Comparison of ENCODE assay signal across 8 mouse cellular contexts in genomic region chr4:140630651-140631241, GRCm38 (mm10). TPM values are rescaled to one million over a fixed set of nuclear protein-coding genes. Genes with fewer than 3 reads are reported as not detected.
DNase-seq lines count a peak whose midpoint lies in the region; ATAC-seq and TF ChIP-seq lines count a peak whose summit lies in the region.

No protein-coding gene starts in this region.

- H3K4me3 ChIP-seq in spleen, adult 2 months (ENCODE audit: extremely low read depth, insufficient read depth, insufficient read length): no peak overlapping the region
- no peak overlapping the region for H3K4me3 ChIP-seq in liver, postnatal 0 days (ENCODE audit: low read depth, low read length)

- no peak overlapping the region for H3K4me2 ChIP-seq in liver, postnatal 0 days (ENCODE audit: low read depth, low read length)

- H3K9me3 ChIP-seq in liver, postnatal 0 days (ENCODE audit: low read length): no peaks in the 10 kb centered on the region

- H3K36me3 ChIP-seq in spleen, adult 2 months (ENCODE audit: control insufficient read depth, insufficient read depth, low read length): no peaks in the 10 kb centered on the region
- H3K36me3 ChIP-seq in liver, postnatal 0 days (replicated peaks; ENCODE audit: insufficient read depth, low read length): no peaks in the 10 kb centered on the region

- DNase-seq in adrenal gland, adult (ENCODE audit: inconsistent age in 2 of 2, low spot score in 1 of 2): peak; percentile 83 to 91
- DNase-seq in adrenal gland, postnatal 4 days (ENCODE audit: low spot score in 2 of 2): no peak
- no peak for DNase-seq in spleen, adult 2 months (ENCODE audit: low read depth in 1 of 2, low spot score in 2 of 2)
- DNase-seq in spleen, postnatal 4 days (ENCODE audit: low spot score in 2 of 2): no peak
- DNase-seq in heart, postnatal 4 days: peak; percentile 64
- no peak for DNase-seq in liver, postnatal 0 days
- peak; percentile 65 for DNase-seq in testis, postnatal 14 days (ENCODE audit: low spot score)
- no peak for DNase-seq in spleen, postnatal 10 days (ENCODE audit: low spot score in 2 of 2)

- TF ChIP-seq POLR2A in spleen, adult 2 months (IDR thresholded peaks at IDR 0.05; ENCODE audit: low read depth, low read length): no peak

- no peak for TF ChIP-seq CTCF in spleen, adult 2 months (IDR thresholded peaks at IDR 0.05; ENCODE audit: extremely low read depth, insufficient read depth, insufficient read length, insufficient replicate concordance)
- no peak for TF ChIP-seq CTCF in liver, postnatal 0 days (IDR thresholded peaks at IDR 0.05; ENCODE audit: low read depth)

- no peak for TF ChIP-seq EP300 in liver, postnatal 0 days (IDR thresholded peaks at IDR 0.05; ENCODE audit: low read depth)

- peak; percentile 23 for ATAC-seq in liver, postnatal 0 days

- WGBS in spleen, adult 2 months: 49% methylated on average over 15 of the region's 15 CpGs
- 47% methylated on average over 15 of the region's 15 CpGs for WGBS in liver, postnatal 0 days (ENCODE audit: insufficient replicate concordance)

- no peaks in the 10 kb centered on the region for H3K4me1 ChIP-seq in spleen, adult 2 months (ENCODE audit: control insufficient read depth, insufficient read depth, insufficient read length)
- peaks cover 14% of the 10 kb centered on the region for H3K4me1 ChIP-seq in liver, postnatal 0 days (ENCODE audit: insufficient read depth)

- H3K9ac ChIP-seq in liver, postnatal 0 days (replicated peaks): no peak overlapping the region

- peak overlapping the region; percentile 61 for H3K27ac ChIP-seq in spleen, adult 2 months (ENCODE audit: insufficient read depth, low read length)
- H3K27ac ChIP-seq in liver, postnatal 0 days (ENCODE audit: low read depth): peak overlapping the region; percentile 55

- H3K27me3 ChIP-seq in spleen, adult 2 months (ENCODE audit: control insufficient read depth, insufficient read depth, low read length): no peaks in the 10 kb centered on the region
- no peaks in the 10 kb centered on the region for H3K27me3 ChIP-seq in liver, postnatal 0 days (ENCODE audit: insufficient read depth, low read length)

RNA-seq across cellular contexts. Expression of gene Arhgef10l, which starts 35.1 kb away (rescaled TPM):
- total RNA-seq in adrenal gland, postnatal 4 days (2021): 10 to 100 TPM; 30.2 to 37.8 TPM
- polyA plus RNA-seq in spleen, adult 2 months (2012; rRNA removed): 7.9 and 12.3 TPM in 2 replicates
- total RNA-seq in heart, postnatal 4 days (2021): 10 to 100 TPM; 45.9 to 46.7 TPM
- polyA plus RNA-seq in liver, postnatal 0 days (2015; fragmentation: Nextera tagmentation; extraction: Ambion mirVana): 6.3 and 7.6 TPM in 2 replicates

Comparison
In these comparisons a context has a peak if more than half of its experiments do, and no peak if none do; other contexts are left out.
1. DNase-seq: peak in adrenal gland, adult (2 of 2), heart, postnatal 4 days (single experiment) and testis, postnatal 14 days (single experiment); none in adrenal gland, postnatal 4 days (0 of 2), spleen, adult 2 months (0 of 2), spleen, postnatal 4 days (0 of 2), liver, postnatal 0 days (single experiment) and spleen, postnatal 10 days (0 of 2).